ENCODE assay signal across 11 mouse cellular contexts in genomic region chr3:127035540-127035939, GRCm38 (mm10).
DNase-seq lines count a peak whose midpoint lies in the region.
"Had no signal": no experiment of that assay in that cellular context is flagged by ENCODE, and none has a peak within 500 bp of the region (broad histone marks: within the 10 kb centered on the region; RNA-seq: fewer than 3 reads in every experiment).

No protein-coding gene starts in this region.

- intact Hi-C loops in left cerebral cortex, postnatal 36 days (cut with DNase I) = loop anchor here (10.0 kb wide), 1 partner anchor 129 kb away; no protein-coding TSS in a partner anchor

- peak; percentile 91 for DNase-seq in right cerebral cortex, adult 18-20 months
- no peak for DNase-seq in right cerebral cortex, postnatal 4 days
- DNase-seq in layer of hippocampus, adult 9-11 months = peak; percentile 81
- peak; percentile 76 to 81 for DNase-seq in left cerebral cortex, postnatal 36 days (ENCODE audit: low spot score in 2 of 2)
- DNase-seq in telencephalon, adult 2 months (ENCODE audit: low read depth, low spot score) = peak; percentile 92
- DNase-seq in gastrocnemius, postnatal 4 days (ENCODE audit: low spot score in 2 of 2) = no peak
- DNase-seq in kidney, postnatal 10 days = no peak
- DNase-seq in urinary bladder, postnatal 14 days (ENCODE audit: low spot score) = no peak
- DNase-seq: cerebellum, adult 11-12 months; lung, postnatal 10 days; thymus, adult 2 months had no signal

Comparison
In these comparisons a context has a peak if more than half of its experiments do, and no peak if none do; other contexts are left out.
1. DNase-seq: peak in right cerebral cortex, adult 18-20 months (single experiment), layer of hippocampus, adult 9-11 months (single experiment), left cerebral cortex, postnatal 36 days (2 of 2) and telencephalon, adult 2 months (single experiment); none in right cerebral cortex, postnatal 4 days (single experiment), gastrocnemius, postnatal 4 days (0 of 2), kidney, postnatal 10 days (single experiment) and urinary bladder, postnatal 14 days (single experiment).